Mouse (Mus musculus) adrenal gland, adult 2 months (tissue): ENCODE data around the gene Glt8d2. TPM values are rescaled to one million over a fixed set of nuclear protein-coding genes. Genes with fewer than 3 reads are reported as not detected.
"Not testable (repeated sequence)": the region's sequence is repeated elsewhere in the genome, so short reads cannot be mapped to it uniquely, and the experiment has no call there.

Experiments used
- DNase-seq: peaks from one replicate; pipeline ENCODE4 v3.0.0; 2021
- polyA plus RNA-seq: library from polyadenylated mRNA; depleted of rRNA; stranded (reverse); fragments of >200 nt; gene quantifications from 2 replicates; pipeline ENCODE4 v1.2.3, GENCODE M21; 2012; rRNA removed
- total RNA-seq, 2 experiments: library from RNA; stranded (reverse); gene quantifications; 2 replicates each; pipeline ENCODE4 v1.2.3; 2021

Gene Glt8d2
- total and polyA plus RNA-seq, 3 experiments: 0.76 to 3.1 (median 1.4) TPM

DNA sequence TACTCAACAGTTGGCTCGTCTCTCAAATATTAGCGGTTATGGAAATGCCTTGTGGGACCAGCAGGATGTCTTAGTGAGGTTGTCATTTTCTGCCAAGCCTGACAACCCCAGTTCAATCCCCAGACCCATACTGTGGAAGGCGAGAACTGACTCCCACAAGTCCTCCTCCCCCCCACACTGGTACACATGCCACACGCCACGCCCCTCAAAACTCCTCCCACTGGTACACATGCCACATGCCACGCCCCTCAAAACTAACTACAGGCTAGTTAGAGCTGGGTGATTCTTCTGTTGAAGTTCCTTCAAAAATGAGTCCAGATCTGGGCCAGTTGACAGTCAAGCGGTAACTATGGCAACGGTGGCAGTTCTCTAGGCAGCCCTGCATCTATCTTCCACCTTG lies 44.4 kb downstream of the Glt8d2 start:
- DNase-seq: no peak

DNA sequence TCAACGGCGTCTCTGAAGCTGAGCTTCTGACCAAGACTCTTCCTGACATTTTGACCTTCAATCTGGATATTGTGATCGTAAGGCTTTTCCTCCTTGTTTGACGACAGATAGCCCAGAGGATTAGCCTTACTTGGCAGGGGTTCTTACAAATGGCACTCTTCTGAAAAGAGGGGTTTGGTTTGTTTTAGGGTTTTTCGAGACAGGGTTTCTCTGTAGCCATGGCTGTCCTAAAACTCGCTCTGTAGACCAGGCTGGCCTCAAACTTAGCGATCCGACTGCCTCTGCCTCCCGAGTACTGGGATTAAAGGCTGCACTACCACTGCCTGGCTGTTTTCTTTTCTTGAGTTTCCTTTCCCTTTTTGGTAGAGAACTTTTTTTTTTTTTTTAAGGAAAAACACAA lies 49.0 kb downstream of the Glt8d2 start:
- no peak for DNase-seq

DNA sequence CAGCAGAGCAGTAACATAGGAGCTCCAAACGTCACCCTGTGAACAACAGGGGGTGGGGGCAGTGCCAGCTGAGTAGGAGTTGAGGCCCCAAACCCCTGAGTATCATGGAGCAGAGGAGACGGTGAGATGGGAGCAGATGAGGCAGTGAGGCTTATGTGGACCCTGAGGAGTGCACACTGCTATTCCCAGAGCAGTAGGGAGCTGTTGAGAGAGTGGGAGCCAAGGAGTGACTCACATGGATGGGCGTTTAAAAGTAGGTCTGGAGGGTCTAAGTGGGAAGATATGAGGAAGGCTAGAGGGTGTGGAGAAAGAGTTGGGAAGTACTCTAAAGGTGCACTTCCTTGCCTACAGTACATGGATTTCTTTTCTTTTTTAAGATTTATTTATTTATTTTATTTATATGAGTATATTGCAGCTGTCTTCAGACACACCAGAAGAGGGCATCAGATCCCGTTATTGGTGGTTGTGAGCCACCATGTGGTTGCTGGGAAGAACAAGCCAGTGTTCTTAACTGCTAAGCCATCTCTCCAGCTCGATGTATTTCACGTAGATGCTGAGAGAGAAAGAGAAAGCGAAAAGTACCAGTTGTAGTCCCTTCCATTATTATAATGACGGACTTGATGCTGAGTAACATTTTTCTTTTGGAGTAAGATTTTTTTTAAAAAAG lies 51.3 kb downstream of the Glt8d2 start:
- no peak for DNase-seq

DNA sequence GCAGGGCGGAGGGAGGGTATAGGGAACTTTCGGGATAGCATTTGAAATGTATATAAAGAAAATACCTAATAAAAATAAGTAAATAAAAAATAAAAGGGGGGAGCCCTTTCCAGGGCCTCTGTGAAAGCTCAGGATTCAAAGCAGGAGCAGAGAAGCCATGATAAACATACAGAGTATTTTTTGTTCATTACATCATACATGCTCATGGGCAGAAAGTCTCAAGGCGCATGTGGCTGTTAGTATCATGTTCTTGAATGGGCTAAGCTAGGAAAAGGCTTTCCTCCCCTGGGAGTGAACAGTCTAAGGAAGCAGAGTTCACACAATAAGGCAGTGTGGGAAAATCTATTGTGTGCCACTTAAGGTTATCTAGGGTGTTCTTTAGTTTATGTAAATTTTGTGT lies 54.1 kb downstream of the Glt8d2 start:
- DNase-seq: no peak

DNA sequence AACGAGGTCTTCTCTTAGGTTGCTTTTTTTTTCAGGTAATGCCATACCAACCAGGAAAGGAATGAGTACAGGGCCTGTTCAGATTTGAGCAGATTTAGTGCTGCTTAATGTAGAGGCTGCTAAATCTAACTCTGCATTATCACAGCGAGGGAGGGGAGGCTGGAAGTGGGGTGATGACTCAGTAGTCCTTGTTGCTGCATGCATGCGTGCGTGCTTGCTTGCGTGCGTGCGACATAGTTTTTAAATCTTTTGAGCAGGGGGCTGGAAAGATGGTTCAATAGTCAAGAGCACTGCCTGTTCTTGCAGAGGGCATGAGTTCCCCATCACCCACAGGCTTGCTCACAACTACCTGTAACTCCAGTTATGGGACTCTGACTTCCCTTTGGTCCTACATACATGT lies 56.1 kb downstream of the Glt8d2 start:
- DNase-seq: peak; percentile 25

DNA sequence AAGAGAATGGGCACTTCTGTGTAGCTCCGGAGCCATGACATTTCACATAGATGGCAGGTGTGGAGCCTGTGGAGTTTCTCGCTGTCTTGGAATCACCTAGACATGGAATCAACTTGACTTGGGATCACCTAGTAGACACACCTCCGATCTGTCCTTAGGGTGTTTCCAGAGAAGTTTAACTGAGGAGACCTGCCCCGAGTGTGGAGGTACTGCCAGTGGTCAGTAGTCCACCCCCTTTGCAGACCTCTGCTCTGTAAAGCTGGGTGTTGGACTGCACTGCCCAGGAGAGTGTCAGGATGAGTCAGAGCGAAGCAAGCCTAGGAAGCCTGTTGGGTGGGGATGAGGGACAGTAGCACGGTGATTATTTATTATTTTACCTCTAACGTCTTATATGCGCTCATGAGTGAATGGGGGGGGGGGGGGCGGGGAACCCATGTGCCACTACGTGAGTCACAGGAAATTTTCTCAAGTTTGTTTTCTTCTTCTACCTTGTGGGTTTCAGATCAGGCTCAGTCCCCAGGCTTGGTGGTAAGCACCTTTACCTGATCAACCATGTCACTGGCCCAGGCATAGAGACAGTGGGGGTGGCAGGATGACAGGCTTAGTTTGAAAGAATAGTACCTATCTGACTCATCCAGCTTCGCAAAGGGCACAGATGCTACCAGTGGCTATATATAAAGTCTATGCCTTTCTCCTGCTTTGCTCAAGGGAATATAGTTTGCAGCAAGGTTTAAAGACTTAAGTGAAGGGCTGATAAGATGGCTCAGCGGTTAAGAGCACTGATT lies 57.8 kb downstream of the Glt8d2 start:
- DNase-seq: no peak

DNA sequence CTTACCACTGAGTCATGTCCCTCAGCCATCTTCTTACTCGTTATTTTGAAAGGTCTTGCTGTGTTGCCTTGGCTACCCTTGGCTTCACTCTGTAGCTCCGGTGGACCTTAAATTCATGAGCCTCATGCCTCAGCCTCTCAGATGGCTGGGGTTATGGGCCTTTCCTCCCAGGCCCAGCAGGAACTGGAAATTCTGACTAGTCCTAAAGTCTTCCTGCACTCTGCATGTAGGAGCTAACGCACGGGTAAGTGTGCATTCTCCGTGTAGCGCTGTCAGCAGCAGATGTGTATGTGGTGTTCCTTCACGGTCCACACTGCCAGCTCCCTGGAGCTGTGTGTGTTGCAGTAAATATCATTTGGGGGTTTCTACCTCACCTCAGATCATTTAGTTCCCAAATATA lies 59.3 kb downstream of the Glt8d2 start:
- no peak for DNase-seq

DNA sequence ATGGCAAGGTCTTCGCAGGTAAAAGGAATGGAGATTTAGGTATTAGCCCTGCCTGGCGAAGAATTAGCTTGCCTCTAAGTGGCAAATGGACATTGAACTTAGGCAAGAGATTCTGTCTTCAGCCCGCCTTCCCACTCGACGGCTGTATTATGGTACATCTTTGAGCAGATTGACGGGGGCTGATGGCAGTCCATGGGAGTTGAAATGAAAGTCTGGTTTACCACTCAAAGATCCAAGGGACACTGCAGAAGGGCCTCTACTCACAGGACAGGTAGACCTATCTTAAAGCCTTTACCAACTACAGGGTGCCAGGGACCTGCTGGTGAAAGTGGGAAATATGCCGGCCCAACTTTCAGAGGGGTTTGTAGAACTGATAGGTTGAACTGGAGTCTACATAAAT lies 60.0 kb downstream of the Glt8d2 start:
- DNase-seq: no peak

DNA sequence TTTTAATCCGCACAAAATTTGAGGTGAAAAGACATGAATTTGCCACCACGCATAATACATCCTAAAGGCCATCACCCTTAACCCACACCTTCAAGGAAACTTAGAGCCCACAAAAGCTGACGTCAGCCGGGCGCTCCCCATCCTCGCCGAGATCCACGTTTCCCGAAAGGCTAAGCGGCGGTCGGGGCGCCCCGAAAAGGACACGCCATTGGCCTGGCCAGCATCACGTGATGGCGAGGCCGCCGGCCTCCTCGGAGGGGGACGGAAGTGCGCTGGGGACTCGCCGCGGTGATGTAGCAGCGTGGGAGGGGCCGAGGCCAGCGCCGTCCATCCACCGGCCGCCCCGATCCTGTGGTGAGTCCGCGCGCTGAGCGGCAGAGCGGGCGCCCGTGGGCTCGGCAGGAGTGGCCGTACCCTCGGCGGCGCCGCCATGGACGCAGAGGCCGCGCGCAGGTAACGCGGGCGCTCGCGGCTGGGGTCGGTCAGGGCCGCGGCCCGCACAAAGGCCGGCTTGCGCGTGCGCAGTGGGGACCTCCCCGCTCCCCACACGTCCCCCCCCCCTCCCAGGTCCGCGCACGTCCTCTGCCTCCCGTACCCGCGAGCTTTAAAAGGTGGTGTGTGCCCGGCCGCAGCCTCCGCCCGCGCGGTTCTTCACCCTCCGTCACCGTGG lies 60.7 kb downstream of the Glt8d2 start, which contains the start of gene Tdg:
Gene Tdg (plus strand): TSS at position 243 of the 670 bp plus-strand sequence.
- DNase-seq: peak; percentile 95

DNA sequence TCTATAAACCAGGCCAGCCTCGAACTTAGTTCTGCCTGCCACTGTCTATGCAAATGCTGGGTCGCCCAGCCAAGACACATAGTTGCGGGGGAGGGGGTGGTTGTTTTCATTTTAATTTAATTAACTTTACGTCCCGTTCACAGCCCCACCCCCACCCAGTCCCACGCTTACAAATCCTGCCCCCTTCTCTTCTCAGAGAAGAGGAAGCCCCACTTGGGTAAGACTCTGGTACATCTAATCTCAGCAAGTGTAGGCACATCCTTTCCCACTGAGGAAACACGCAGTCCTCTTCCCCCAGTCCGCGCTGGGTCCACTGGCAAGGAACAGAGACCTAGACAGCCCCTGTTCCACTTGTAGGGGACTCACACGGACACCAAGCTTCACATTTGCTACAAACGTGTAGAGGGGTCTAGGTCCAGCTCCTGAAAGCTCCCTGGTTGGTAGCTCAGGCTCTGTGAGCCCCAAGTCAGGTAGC lies 61.3 kb downstream of the Glt8d2 start:
- DNase-seq: no peak

DNA sequence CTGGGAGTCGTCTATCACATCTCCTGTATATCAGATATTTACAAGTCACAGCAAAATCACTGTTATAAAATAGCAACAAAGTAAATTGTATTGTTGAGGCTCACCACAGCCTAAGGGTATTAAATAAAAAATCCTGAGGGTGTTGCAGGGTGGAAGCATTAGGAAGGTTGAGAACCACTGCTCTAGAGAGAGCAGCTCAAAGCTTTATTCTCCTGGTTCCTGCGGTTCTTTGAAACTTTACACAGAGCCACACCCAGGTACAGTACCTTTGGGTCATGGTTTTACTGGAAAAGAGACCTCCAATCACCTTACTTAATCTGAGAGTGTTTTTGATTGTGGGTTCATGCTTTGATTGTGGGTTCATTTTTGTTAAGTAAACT lies 66.9 kb downstream of the Glt8d2 start:
- DNase-seq: not testable (repeated sequence)

DNA sequence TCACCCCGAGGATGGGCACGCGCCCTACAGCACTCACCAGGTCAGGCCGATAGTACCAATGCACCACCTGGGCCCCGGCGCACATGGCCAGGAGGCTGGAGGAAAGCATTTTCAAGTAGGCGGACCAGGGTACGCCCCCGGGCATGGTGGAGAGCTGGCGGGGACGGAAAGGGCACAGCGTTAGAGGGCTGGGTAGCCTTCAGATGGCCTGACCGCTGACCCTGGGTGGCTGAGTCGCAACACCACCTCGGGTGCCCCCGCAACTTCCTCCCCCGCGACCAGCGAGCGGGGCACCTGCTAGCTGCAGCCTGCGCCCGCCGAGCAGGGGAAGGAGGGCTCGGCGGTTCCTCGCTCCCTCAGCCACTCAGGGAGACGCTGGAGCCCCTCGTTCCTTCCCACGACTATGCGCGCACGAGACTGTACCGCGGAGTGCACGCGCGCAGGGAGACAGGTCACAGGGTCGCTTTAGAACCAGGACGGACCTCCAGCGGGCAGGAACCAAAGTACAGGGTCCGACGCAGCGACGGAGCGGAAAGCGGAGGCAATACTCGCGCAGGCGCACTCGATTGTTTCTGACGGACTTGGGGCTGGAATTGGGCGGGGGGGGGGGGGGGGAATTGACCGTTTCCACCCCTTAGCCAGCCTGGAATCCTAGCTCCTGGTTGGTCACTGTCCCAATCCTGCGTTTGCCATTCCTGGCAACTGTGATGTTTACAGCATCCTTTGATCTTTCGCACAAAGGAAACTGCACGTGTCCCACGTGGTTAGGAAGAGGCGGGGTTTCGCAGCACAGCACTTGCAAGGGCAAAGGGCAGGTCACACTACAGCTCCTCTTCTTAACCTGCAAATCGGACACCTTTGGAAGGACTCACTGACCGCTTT lies 67.5 kb downstream of the Glt8d2 start, which contains the start of gene 1190007I07Rik:
Gene 1190007I07Rik (minus strand): TSS at position 558 of the 882 bp plus-strand sequence.
- DNase-seq: peak; percentile 92

DNA sequence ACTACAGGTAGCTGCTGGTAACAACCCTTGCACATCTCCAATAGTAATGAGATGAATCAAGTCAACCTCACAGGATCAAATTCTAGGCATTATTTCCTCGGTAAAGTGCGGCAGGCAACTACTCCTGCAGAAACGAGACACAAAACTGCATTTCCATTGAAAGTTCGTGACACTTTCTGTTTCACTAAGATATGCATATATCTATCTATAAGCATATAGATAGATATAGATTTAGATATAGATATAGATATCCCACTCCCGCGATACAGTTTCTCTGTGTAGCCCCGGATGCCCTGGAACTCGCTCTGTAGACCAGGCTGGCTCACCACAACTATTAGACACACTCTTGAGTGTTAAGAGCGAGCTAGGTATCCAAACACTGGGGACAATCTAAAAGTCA lies 68.2 kb downstream of the Glt8d2 start:
- DNase-seq: no peak

Other genes with a start within 250 kb of the Glt8d2 start
- gene Gm1553, start 198.0 kb downstream of the Glt8d2 start, total RNA-seq: not detected
- gene Gm1553, start 198.0 kb downstream of the Glt8d2 start, polyA plus RNA-seq: not detected in 2 replicates
- gene 1190007I07Rik, start 67.4 kb downstream of the Glt8d2 start, total RNA-seq: 10 to 100 TPM; 19.8 to 31.3 TPM
- gene 1190007I07Rik, start 67.4 kb downstream of the Glt8d2 start, polyA plus RNA-seq: 70.7 and 83.9 TPM in 2 replicates
- gene Tdg, start 60.8 kb downstream of the Glt8d2 start, total RNA-seq: 10 to 100 TPM; 20.8 to 25.1 TPM
- gene Tdg, start 60.8 kb downstream of the Glt8d2 start, polyA plus RNA-seq: 7.0 and 11.6 TPM in 2 replicates
- gene Hcfc2, start 5.5 kb upstream of the Glt8d2 start, total RNA-seq: 10 to 100 TPM; 27.8 to 30.4 TPM
- gene Hcfc2, start 5.5 kb upstream of the Glt8d2 start, polyA plus RNA-seq: 3.2 and 4.7 TPM in 2 replicates
- 10 to 100 TPM; 15.2 to 19.8 TPM for gene Nfyb, start 73.5 kb upstream of the Glt8d2 start, total RNA-seq
- gene Nfyb, start 73.5 kb upstream of the Glt8d2 start, polyA plus RNA-seq: 1.9 and 5.1 TPM in 2 replicates
- 100 to 1,000 TPM in 1 of 2 experiments, 10 to 100 TPM in 1; 88.6 to 113 TPM for gene Txnrd1, start 143.3 kb upstream of the Glt8d2 start, total RNA-seq
- 27.3 and 34.4 TPM in 2 replicates for gene Txnrd1, start 143.3 kb upstream of the Glt8d2 start, polyA plus RNA-seq
- 1 to 10 TPM in 1 of 2 experiments, under 1 TPM in 1; 0.97 to 3.0 TPM for gene Eid3, start 176.0 kb upstream of the Glt8d2 start, total RNA-seq
- 0.07 and 0.13 TPM in 2 replicates for gene Eid3, start 176.0 kb upstream of the Glt8d2 start, polyA plus RNA-seq